Mouse (Mus musculus) hindbrain, postnatal 0 days (tissue): ENCODE measurements at regions not wholly inside any gene's neighbourhood (a gene's known extent, or its start where the extent isn't known, plus 50 kb on each side); places are given as distances from the start of the nearest gene placed in this dataset.

Experiments used
- ATAC-seq: fragments of 200-750 bp; cut with Nextera tagmentation; 2 replicates; pipeline ENCODE4 v1.8.0; 2017; ENCODE audit warnings: mild to moderate bottlenecking, moderate TSS enrichment, moderate library complexity
- DNase-seq: peaks from one replicate; pipeline ENCODE4 v3.0.0-alpha.2; 2015; ENCODE audit warnings: low spot score
- H3K27ac ChIP-seq: fragments of 300-500 bp; sonication (generic); 2 replicates; pipeline ENCODE4 v1.5.1; 2014; ENCODE audit warnings: mild to moderate bottlenecking
- H3K27me3 ChIP-seq: fragments of 300-500 bp; sonication (generic); 2 replicates; pipeline ENCODE4 v1.6.1; 2014; ENCODE audit warnings: low read length, mixed read lengths; ENCODE audit not compliant: insufficient read depth
- H3K36me3 ChIP-seq: fragments of 300-500 bp; sonication (generic); 2 replicates; pipeline ENCODE4 v1.6.1; 2014; ENCODE audit warnings: low read length, mixed read lengths; ENCODE audit not compliant: insufficient read depth
- H3K4me1 ChIP-seq: fragments of 300-500 bp; sonication (generic); 2 replicates; pipeline ENCODE4 v1.6.1; 2014; ENCODE audit warnings: antibody characterized with exemption, low read length, mixed read lengths; ENCODE audit not compliant: insufficient read depth
- H3K4me2 ChIP-seq: fragments of 300-500 bp; sonication (generic); 2 replicates; pipeline ENCODE4 v1.6.1; 2014; ENCODE audit warnings: low read depth, mild to moderate bottlenecking, low read length, moderate library complexity, mixed read lengths
- H3K4me3 ChIP-seq: fragments of 300-500 bp; sonication (generic); 2 replicates; pipeline ENCODE4 v1.5.1; 2014; ENCODE audit warnings: low read length
- H3K9ac ChIP-seq: fragments of 300-500 bp; sonication (generic); replicated peaks from 2 replicates; pipeline ENCODE4 v1.6.1; 2014; ENCODE audit warnings: mild to moderate bottlenecking, low read length, moderate library complexity, mixed read lengths
- H3K9me3 ChIP-seq: fragments of 300-500 bp; sonication (generic); 2 replicates; pipeline ENCODE4 v1.6.1; 2016; ENCODE audit warnings: low read length, mixed read lengths
- CTCF ChIP-seq: IDR thresholded peaks from 2 replicates; pipeline ENCODE4 v1.5.1; 2016; ENCODE audit warnings: antibody characterized with exemption, control low read depth, low read depth
- WGBS: fragments of 180-500 bp; shearing (Covaris S2); extraction: QIAGEN DNeasy Blood & Tissue Kit; methylation state at CpG from one replicate; pipeline ENCODE4 v1.1.7; 2014; 5-methylcytosine and 5-hydroxymethylcytosine counted together

- H3K4me2 ChIP-seq: peak overlapping the region; percentile 24; the same call in 1 of the 2 replicates
- no peaks in the 10 kb centered on the region for H3K4me1 ChIP-seq
- no peak for DNase-seq
- TF ChIP-seq CTCF: no peak
- H3K36me3 ChIP-seq: no peaks in the 10 kb centered on the region
- no peak for ATAC-seq
- no peak overlapping the region for H3K27ac ChIP-seq
- H3K9ac ChIP-seq: no peak overlapping the region
- H3K9me3 ChIP-seq: no peaks in the 10 kb centered on the region
- WGBS: 6% methylated on average over 4 of the region's 4 CpGs
- H3K27me3 ChIP-seq: no peaks in the 10 kb centered on the region
- H3K4me3 ChIP-seq: no peak overlapping the region
Observed at GRCm38 (mm10) chr14:28798290-28798689, 219.7 kb upstream of the Lrtm1 start.

- Histone ChIP-seq H3K4me1 (no peaks in the 10 kb centered on the region), H3K9me3 (no peaks in the 10 kb centered on the region), H3K4me2 (no peak overlapping the region), H3K36me3 (no peaks in the 10 kb centered on the region), H3K9ac (no peak overlapping the region), H3K27ac (no peak overlapping the region), H3K27me3 (no peaks in the 10 kb centered on the region), H3K4me3 (no peak overlapping the region)
- WGBS: 52% methylated on average over 4 of the region's 4 CpGs
- no peak for DNase-seq
- no peak for TF ChIP-seq CTCF
- ATAC-seq: no peak
Observed at GRCm38 (mm10) chr14:28801681-28802080, 216.3 kb upstream of the Lrtm1 start.

GRCm38 (mm10) chr14:28802126-28802525, 215.9 kb upstream of the Lrtm1 start:
- Histone ChIP-seq H3K4me1 (no peaks in the 10 kb centered on the region), H3K9me3 (no peaks in the 10 kb centered on the region), H3K9ac (no peak overlapping the region), H3K36me3 (no peaks in the 10 kb centered on the region), H3K4me3 (no peak overlapping the region), H3K4me2 (no peak overlapping the region), H3K27ac (no peak overlapping the region), H3K27me3 (no peaks in the 10 kb centered on the region)
- TF ChIP-seq CTCF: no peak
- no peak for ATAC-seq
- DNase-seq: no peak
- WGBS: 86% methylated on average over 5 of the region's 5 CpGs

- H3K9ac ChIP-seq: no peak overlapping the region
- WGBS: 70% methylated on average over 4 of the region's 4 CpGs
- no peak overlapping the region for H3K4me3 ChIP-seq
- TF ChIP-seq CTCF: no peak
- H3K9me3 ChIP-seq: no peaks in the 10 kb centered on the region
- no peak overlapping the region for H3K27ac ChIP-seq
- H3K27me3 ChIP-seq: no peaks in the 10 kb centered on the region
- H3K4me2 ChIP-seq: no peak overlapping the region
- ATAC-seq (no peak), DNase-seq (peak; percentile 12)
- H3K36me3 ChIP-seq: no peaks in the 10 kb centered on the region
- H3K4me1 ChIP-seq: no peaks in the 10 kb centered on the region
Observed at GRCm38 (mm10) chr14:28808094-28808493, 209.9 kb upstream of the Lrtm1 start.

DNA sequence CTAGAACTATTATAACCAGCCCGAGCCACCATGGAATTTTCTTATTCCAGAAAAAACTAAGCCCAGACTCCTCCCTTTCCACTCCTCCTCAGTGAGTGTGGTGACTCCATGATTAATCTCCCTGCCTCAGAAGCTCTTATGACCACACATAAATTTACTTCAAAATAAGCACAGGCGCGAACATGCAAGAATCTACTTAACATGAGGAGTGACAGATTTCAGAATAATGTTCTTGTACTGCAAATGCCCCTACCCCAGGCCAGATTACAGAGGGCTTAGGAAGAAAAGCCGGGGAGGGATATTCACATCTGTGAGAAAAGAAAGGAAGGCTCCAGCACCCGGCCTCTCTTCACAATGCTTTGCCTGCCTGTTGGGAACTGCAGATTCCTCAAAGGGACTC, 208.7 kb upstream of the Lrtm1 start:
- Histone ChIP-seq H3K36me3 (no peaks in the 10 kb centered on the region), H3K4me2 (no peak overlapping the region), H3K27ac (no peak overlapping the region), H3K27me3 (no peaks in the 10 kb centered on the region), H3K4me1 (no peaks in the 10 kb centered on the region), H3K9ac (no peak overlapping the region), H3K9me3 (no peaks in the 10 kb centered on the region), H3K4me3 (no peak overlapping the region)
- no peak for TF ChIP-seq CTCF
- no peak for DNase-seq
- WGBS: 50% methylated on average over 5 of the region's 5 CpGs
- ATAC-seq: no peak

GRCm38 (mm10) chr14:28820970-28821369, 197.0 kb upstream of the Lrtm1 start:
- Histone ChIP-seq H3K36me3 (no peaks in the 10 kb centered on the region), H3K4me1 (no peaks in the 10 kb centered on the region), H3K4me2 (no peak overlapping the region), H3K27me3 (no peaks in the 10 kb centered on the region), H3K4me3 (no peak overlapping the region), H3K9me3 (no peaks in the 10 kb centered on the region), H3K27ac (no peak overlapping the region), H3K9ac (no peak overlapping the region)
- WGBS: 48% methylated on average over 5 of the region's 5 CpGs
- no peak for TF ChIP-seq CTCF
- DNase-seq (peak; percentile 46), ATAC-seq (no peak)

DNA sequence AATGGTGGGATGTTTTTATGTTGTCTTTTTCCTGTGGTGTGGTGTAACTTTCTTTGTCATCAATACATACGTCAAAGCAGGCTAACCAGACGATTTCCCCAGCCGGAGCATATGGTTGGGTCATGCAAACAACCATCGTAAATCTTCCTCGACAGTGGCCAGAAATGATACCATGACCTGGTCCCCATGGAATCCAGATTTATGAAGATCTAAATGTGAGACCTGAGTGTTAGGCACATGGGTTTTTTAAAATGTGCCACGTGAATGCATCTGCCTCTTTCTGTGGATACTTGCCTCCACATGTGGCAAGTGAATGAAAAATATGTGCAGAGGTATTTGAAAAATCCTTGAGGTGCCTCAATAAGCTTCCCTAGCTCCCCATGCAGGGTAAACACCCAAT, 190.8 kb upstream of the Lrtm1 start:
- H3K27ac ChIP-seq: no peak overlapping the region
- H3K4me1 ChIP-seq: no peaks in the 10 kb centered on the region
- DNase-seq (no peak), ATAC-seq (no peak)
- H3K4me2 ChIP-seq: no peak overlapping the region
- H3K4me3 ChIP-seq: no peak overlapping the region
- H3K9ac ChIP-seq: no peak overlapping the region
- H3K27me3 ChIP-seq: no peaks in the 10 kb centered on the region
- H3K36me3 ChIP-seq: no peaks in the 10 kb centered on the region
- no peak for TF ChIP-seq CTCF
- WGBS: 66% methylated on average over 6 of the region's 6 CpGs
- H3K9me3 ChIP-seq: no peaks in the 10 kb centered on the region
